Mouse (Mus musculus): ENCODE data around the gene C1s1. TPM values are rescaled to one million over a fixed set of nuclear protein-coding genes. Genes with fewer than 3 reads are reported as not detected.
"Not testable (repeated sequence)": the region's sequence is repeated elsewhere in the genome, so short reads cannot be mapped to it uniquely, and the experiment has no call there.

C1s1 gene
- polyA plus RNA-seq, 1 experiment from 2014 or later, result 0.65 TPM

- no peaks in the 10 kb centered on the region for H3K36me3 ChIP-seq
- H3K4me3 ChIP-seq, result peak overlapping the region; percentile 14
- H3K27me3 ChIP-seq, result no peaks in the 10 kb centered on the region
- H3K9me3 ChIP-seq (replicated peaks), result no peaks in the 10 kb centered on the region
- H3K4me2 ChIP-seq (replicated peaks), result peak overlapping the region; percentile 49
- ATAC-seq (ENCODE audit: low FRiP score), result peak; percentile 90
- H3K9ac ChIP-seq, result no peak overlapping the region
- 28% methylated on average over 21 of the region's 21 CpGs for WGBS
- H3K4me1 ChIP-seq, result no peaks in the 10 kb centered on the region
- no peak overlapping the region for H3K27ac ChIP-seq
Observed at GRCm38 (mm10) chr6:124485414-124486144, 56.6 kb downstream of the C1s1 start.

- Histone ChIP-seq H3K27me3 (no peaks in the 10 kb centered on the region), H3K9me3 (replicated peaks) (no peaks in the 10 kb centered on the region), H3K9ac (no peak overlapping the region), H3K36me3 (no peaks in the 10 kb centered on the region), H3K4me1 (no peaks in the 10 kb centered on the region), H3K4me3 (no peak overlapping the region), H3K4me2 (replicated peaks) (peak overlapping the region; percentile 49; the same call in 1 of the 2 replicates), H3K27ac (no peak overlapping the region)
- ATAC-seq (ENCODE audit: low FRiP score), result peak; percentile 16
- 82% methylated on average over 7 of the region's 7 CpGs for WGBS
Observed at GRCm38 (mm10) chr6:124484851-124485250, 57.3 kb downstream of the C1s1 start.

DNA sequence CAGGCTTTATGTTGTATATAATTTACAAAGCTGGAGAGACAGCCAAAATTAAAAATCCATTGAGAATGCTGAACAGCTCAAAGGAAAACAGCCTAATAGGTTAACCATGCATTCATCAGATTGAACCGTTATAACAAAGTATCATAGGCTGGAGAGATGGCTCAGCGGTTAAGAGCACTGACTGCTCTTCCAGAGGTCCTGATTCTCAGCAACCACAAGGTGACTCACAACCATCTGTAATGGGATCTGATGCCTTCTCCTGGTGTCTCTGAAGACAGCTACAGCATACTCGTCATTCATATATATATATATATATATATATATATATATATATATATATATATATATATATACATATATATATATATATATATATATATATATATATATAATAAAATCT lies 58.3 kb downstream of the C1s1 start:
- H3K36me3 ChIP-seq; H3K9ac ChIP-seq; H3K4me3 ChIP-seq; H3K27ac ChIP-seq; ATAC-seq (ENCODE audit: low FRiP score); H3K4me1 ChIP-seq; H3K27me3 ChIP-seq; H3K9me3 ChIP-seq (replicated peaks); H3K4me2 ChIP-seq (replicated peaks): not testable (repeated sequence)
- WGBS, result 90% methylated on average over 3 of the region's 3 CpGs

DNA sequence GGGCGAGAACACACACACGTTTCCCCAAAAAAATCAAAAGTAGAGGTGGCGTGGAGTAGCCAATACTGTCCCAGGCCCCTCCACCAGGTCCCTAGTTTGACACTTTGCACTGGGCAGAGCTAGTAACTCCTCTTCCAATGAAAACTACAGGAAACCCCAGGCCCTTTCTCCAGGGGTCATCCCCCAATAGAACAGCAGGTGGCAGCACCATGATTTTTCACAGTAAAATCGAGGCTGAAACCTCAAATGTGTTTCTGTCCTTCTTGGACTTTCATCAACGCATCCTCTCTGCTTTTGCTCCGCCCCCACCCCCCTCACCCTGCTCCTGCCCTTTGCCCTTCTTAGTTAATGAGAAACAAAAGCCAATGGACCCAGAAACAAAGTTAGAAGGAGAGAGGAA lies 60.6 kb downstream of the C1s1 start:
- H3K9me3 ChIP-seq (replicated peaks), result no peaks in the 10 kb centered on the region
- no peaks in the 10 kb centered on the region for H3K27me3 ChIP-seq
- no peak overlapping the region for H3K4me2 ChIP-seq (replicated peaks)
- ATAC-seq (ENCODE audit: low FRiP score), result 0 out of 2 replicates have a peak, but pooled peaks have one; percentile 15
- H3K9ac ChIP-seq, result no peak overlapping the region; the same call in 1 of the 2 replicates
- 26% methylated on average over 6 of the region's 6 CpGs for WGBS
- H3K4me1 ChIP-seq, result no peaks in the 10 kb centered on the region
- H3K36me3 ChIP-seq, result no peaks in the 10 kb centered on the region
- no peak overlapping the region for H3K4me3 ChIP-seq
- no peak overlapping the region for H3K27ac ChIP-seq

Other genes with a start within 250 kb of the C1s1 start
- gene Cd163, start 237.7 kb downstream of the C1s1 start, polyA plus RNA-seq (2016; fragmentation: Nextera tagmentation; extraction: Ambion mirVana), result 0.04 and 0.07 TPM in 2 replicates
- 68.0 and 68.3 TPM in 2 replicates for gene Pex5, start 127.3 kb downstream of the C1s1 start, polyA plus RNA-seq (2016; fragmentation: Nextera tagmentation; extraction: Ambion mirVana)
- gene Clstn3, start 77.6 kb downstream of the C1s1 start, polyA plus RNA-seq (2016; fragmentation: Nextera tagmentation; extraction: Ambion mirVana), result 36.9 and 40.5 TPM in 2 replicates
- 0.20 and 0.25 TPM in 2 replicates for gene C1rl, start 49.2 kb downstream of the C1s1 start, polyA plus RNA-seq (2016; fragmentation: Nextera tagmentation; extraction: Ambion mirVana)
- 0.14 and 0.49 TPM in 2 replicates for gene C1ra, start 30.0 kb downstream of the C1s1 start, polyA plus RNA-seq (2016; fragmentation: Nextera tagmentation; extraction: Ambion mirVana)
- gene C1rb, start 27.9 kb upstream of the C1s1 start, polyA plus RNA-seq (2016; fragmentation: Nextera tagmentation; extraction: Ambion mirVana), result not detected in 2 replicates
- gene C1s2, start 93.7 kb upstream of the C1s1 start, polyA plus RNA-seq (2016; fragmentation: Nextera tagmentation; extraction: Ambion mirVana), result not detected in 2 replicates
- 45.3 and 48.6 TPM in 2 replicates for gene Lpcat3, start 120.7 kb upstream of the C1s1 start, polyA plus RNA-seq (2016; fragmentation: Nextera tagmentation; extraction: Ambion mirVana)
- 131 and 138 TPM in 2 replicates for gene Emg1, start 169.8 kb upstream of the C1s1 start, polyA plus RNA-seq (2016; fragmentation: Nextera tagmentation; extraction: Ambion mirVana)
- gene Phb2, start 170.0 kb upstream of the C1s1 start, polyA plus RNA-seq (2016; fragmentation: Nextera tagmentation; extraction: Ambion mirVana), result 291 and 292 TPM in 2 replicates
- 5.6 TPM in 2 replicates for gene Ptpn6, start 196.4 kb upstream of the C1s1 start, polyA plus RNA-seq (2016; fragmentation: Nextera tagmentation; extraction: Ambion mirVana)
- 519 and 565 TPM in 2 replicates for gene Grcc10, start 199.0 kb upstream of the C1s1 start, polyA plus RNA-seq (2016; fragmentation: Nextera tagmentation; extraction: Ambion mirVana)
- not detected in 2 replicates for gene Gm45234, start 213.7 kb upstream of the C1s1 start, polyA plus RNA-seq (2016; fragmentation: Nextera tagmentation; extraction: Ambion mirVana)
- 20.3 and 20.6 TPM in 2 replicates for gene Atn1, start 214.2 kb upstream of the C1s1 start, polyA plus RNA-seq (2016; fragmentation: Nextera tagmentation; extraction: Ambion mirVana)
- gene Eno2, start 227.3 kb upstream of the C1s1 start, polyA plus RNA-seq (2016; fragmentation: Nextera tagmentation; extraction: Ambion mirVana), result 18.7 and 19.6 TPM in 2 replicates
- gene Lrrc23, start 237.4 kb upstream of the C1s1 start, polyA plus RNA-seq (2016; fragmentation: Nextera tagmentation; extraction: Ambion mirVana), result 3.9 and 5.2 TPM in 2 replicates

Measured in hindbrain, embryonic 12.5 days (tissue).